Mouse (Mus musculus): Measurements from ENCODE around the gene Saa2. TPM values are rescaled to one million over a fixed set of nuclear protein-coding genes. Genes with fewer than 3 reads are reported as not detected.

Saa2 gene
- total RNA-seq, 2 experiments from 2014 or later: not detected

DNA sequence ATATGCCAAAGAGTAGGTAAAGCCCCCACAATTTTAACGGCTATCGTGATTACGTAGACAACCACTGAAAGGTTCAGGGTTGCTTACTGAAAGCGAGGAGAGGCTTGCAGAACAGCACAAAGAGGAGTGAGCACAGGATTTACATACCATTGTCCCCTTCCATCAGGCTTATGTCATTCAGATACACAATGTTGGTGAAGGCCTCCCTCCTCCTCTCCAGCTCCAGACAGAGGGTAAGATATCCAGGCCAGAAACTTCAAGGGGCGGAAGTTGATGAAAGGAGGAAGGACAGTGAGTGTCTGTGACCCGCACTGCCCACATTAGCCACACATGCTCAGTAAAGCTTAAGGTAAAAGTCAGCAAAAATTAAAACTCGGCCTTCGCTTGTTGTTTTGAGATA lies 13.1 kb downstream of the Saa2 start:
- DNase-seq: no peak

GRCm38 (mm10) chr7:46767371-46767770 lies 15.8 kb downstream of the Saa2 start:
- DNase-seq: no peak

DNA sequence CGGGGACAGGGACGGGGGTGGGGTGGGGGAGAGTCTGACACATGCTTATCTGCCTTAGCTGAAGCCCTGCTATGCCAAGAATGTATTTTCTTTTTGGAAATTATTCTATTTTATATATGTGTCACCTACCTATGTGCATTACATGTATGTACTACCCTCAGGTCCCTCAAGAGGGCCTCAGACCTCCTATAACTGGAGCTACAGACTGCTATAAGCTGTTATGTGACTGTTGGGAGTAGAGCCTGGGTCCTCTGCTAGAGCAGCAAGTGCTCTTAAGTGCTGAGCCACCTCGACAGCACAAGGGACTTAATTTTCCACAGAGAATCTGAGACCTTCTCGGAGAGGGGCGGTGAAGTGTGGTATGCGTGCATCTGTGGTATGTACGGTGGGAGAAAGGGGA lies 16.9 kb downstream of the Saa2 start:
- no peak for DNase-seq

GRCm38 (mm10) chr7:46770706-46771105 lies 19.1 kb downstream of the Saa2 start:
- peak; percentile 61 for DNase-seq

DNA sequence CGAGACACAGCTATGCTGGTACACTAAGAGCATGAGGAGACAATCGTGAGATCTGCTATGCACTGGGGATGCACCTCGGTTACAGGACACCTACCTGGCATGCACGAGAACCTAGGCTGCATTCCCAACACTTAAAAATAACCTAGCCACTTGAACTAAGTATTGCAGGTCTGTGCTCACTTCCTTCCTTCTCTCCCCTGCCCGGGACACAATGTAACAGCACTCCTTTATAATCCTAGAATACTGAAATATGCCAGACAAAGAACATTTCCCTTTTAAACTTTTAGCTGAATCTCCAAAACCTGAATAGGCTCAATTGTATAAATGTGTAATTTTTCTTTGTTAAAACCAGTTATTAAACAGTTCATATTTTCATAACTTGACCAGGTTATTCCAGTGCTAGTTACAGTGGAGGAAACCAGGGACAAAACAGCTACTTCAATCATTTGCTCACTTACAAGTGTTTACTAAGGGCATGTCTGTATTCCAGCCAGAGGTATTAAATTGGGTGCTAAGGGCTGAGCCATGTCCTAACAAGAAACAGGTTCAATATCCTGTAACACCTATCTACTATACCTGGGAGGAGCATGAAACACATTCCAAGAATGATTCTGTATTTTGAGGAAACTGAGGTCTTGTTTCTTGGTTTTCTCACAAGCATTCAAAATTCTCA lies 37.7 kb downstream of the Saa2 start:
- DNase-seq: no peak

DNA sequence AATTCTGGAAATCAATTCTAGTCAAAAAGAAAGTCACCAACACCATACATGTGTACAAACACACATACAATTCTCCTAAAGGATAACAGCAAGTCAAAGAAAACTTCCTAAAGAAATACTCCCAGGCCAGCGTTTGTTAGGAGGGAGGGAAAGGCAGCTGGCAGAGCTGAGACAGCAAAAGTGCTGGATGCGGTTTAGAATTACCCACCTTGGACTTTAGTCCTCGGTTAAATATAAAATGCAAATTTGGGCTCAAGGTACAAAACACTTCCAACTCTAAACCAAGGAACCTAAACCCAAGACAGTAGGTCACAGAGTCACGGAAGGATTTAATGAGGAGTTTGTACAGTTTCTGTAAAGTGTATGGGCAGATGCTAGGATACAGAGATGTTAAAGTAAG lies 42.3 kb downstream of the Saa2 start:
- no peak for DNase-seq

GRCm38 (mm10) chr7:46795287-46796205 lies 44.0 kb downstream of the Saa2 start, which contains the start of the genes Hps5 and Gtf2h1:
Gene Hps5 (minus strand): TSS chr7:46796064.
Gene Gtf2h1 (plus strand): TSS chr7:46796103.
- DNase-seq: peak; percentile 98

- DNase-seq: no peak
Measured at GRCm38 (mm10) chr7:46796206-46796679, 44.7 kb downstream of the Saa2 start.

DNA sequence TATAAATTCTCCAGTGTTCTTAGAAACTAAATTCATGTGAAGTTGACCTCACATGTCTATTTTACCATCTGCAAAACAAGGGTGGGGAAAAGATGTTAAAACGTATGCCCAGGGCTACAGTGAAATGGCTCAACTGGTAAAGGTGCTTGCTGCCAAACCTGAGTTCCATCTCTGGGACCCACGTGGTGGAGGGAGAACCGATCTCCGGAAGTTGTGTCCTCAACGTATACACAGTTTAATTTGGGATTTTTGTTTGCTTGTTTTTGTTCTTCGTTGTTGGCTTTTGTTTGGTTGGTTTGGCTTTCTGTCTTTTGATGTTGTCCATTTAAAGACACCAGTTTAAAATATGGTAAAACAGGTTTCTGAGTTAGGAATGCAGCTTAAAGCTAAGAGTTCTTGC lies 45.2 kb downstream of the Saa2 start:
- no peak for DNase-seq

Other genes starting within 250 kb of the Saa2 start
- gene Sergef, start 112.0 kb upstream of the Saa2 start, total RNA-seq (2021): 10 to 100 TPM; 10.6 to 11.3 TPM
- not detected for gene Tph1, start 79.3 kb upstream of the Saa2 start, total RNA-seq (2021)
- 1 to 10 TPM; 9.2 to 9.9 TPM for gene Saal1, start 41.1 kb upstream of the Saa2 start, total RNA-seq (2021)
- not detected for gene Saa3, start 36.1 kb upstream of the Saa2 start, total RNA-seq (2021)
- gene Saa4, start 19.2 kb upstream of the Saa2 start, total RNA-seq (2021): not detected
- gene Saa1, start 8.8 kb upstream of the Saa2 start, total RNA-seq (2021): not detected
- 10 to 100 TPM; 12.2 to 12.8 TPM for gene Hps5, start 44.3 kb downstream of the Saa2 start, total RNA-seq (2021)
- gene Gtf2h1, start 44.3 kb downstream of the Saa2 start, total RNA-seq (2021): 10 to 100 TPM; 22.9 to 23.8 TPM
- gene Ldha, start 89.7 kb downstream of the Saa2 start, total RNA-seq (2021): 1,000 to 10,000 TPM; 1,136 TPM
- not detected for gene Ldhc, start 109.4 kb downstream of the Saa2 start, total RNA-seq (2021)
- gene Tsg101, start 168.2 kb downstream of the Saa2 start, total RNA-seq (2021): 10 to 100 TPM; 87.5 to 92.4 TPM
- 10 to 100 TPM; 14.9 to 16.8 TPM for gene Uevld, start 206.7 kb downstream of the Saa2 start, total RNA-seq (2021)
- gene Gm9999, start 231.8 kb downstream of the Saa2 start, total RNA-seq (2021): not detected

Measured in heart, postnatal 4 days (tissue).